Mouse (Mus musculus) gastrocnemius, postnatal 10 days (tissue): ENCODE results near the gene Hmox2. TPM values are rescaled to one million over a fixed set of nuclear protein-coding genes. Genes with fewer than 3 reads are reported as not detected.

ENCODE experiments used
- DNase-seq: peaks from one replicate; pipeline ENCODE4 v3.0.0; 2021; ENCODE audit warnings: mixed read lengths
- total RNA-seq, 2 experiments: library from RNA; stranded (reverse); gene quantifications; 2 replicates each; pipeline ENCODE4 v1.2.3; 2021

The Hmox2 gene
- total RNA-seq, 2 experiments from 2014 or later = 45.1 to 51.1 TPM

DNA sequence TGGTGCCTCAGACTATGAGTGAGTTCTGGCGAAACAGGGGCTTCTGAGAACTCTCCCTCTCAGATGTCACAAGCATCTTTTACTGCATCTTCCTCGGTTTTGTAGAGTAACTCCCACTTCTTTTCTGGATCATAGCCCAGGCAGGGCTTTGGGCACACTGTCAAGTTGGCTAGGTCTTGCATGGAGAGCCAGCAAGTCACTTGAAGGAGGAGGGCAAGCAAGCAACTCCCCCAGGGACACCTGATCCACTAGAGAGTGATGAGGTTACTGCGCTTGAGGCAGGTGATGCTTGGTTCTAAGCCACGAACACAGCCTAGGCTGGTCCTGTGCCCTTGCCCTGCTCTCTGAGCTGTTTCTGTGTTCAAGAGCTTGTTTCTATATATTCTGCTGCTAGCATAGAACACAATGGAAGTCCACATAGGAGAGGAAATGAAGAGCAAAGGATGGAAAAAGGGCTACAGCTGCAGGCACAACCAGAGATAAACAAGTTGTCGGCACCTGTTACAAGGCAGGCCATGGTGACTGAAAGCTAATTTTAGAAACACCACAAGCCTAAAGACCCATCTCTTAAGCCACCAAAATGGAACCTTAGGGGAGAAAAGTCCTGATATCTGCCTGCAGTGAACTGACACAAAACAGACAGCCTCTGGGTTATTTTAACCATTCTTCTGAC lies 55.5 kb downstream of the Hmox2 start:
- peak; percentile 62 for DNase-seq

DNA sequence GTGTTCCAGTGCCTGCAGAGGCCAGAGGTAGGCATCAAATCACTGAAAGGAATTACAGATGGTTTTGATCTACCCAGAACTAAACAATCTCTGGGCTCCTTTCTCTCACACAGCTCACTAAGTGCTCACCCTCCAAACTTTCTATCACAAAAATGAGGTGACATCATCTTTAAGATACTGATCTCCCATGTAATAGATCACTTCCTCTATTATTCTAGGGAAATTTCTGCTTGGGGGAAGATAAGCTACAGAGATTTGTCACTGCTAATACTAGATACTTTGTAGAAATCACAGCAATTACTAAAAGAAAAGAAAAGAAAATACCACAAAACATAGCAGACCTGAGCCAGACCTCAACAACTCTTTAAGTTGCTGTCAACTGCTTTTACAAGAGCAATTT lies 56.4 kb downstream of the Hmox2 start:
- DNase-seq = no peak

DNA sequence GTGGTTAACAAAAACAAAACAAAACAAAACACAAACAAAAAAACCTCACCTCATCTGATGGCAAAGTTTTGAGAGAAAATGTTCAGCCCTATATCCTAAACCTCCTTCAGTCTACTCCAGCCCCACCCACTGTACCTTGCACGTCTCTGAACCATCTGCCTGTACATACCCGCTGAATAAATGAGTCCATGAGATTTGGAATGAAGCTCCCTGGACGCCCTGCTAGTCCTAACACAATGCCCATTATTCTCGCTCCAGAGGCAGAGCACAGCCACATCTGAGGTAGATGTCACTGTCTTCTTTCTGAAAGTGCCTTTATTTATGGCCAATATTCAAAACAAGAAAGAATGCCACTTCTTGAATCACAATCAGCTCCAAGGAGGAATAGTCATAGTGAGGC lies 59.5 kb downstream of the Hmox2 start:
- DNase-seq = no peak

DNA sequence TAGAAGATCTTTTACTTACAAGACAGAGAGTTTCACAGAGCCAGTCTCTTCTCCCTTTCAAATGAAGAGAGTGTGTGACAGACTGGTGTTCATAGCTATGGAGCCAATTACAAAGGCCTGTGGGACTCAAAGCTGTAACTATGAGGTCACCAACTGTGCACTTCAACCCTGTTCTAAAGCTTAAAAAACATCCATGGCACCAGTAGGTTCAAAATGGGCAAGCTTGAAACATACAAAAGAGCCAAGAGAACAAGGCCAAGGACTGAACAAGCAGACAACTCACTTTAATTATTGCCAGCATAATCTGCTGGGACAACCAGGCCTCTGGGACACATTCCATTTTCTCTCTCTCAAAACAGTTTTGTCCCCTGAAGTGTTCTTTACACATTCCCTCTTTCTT lies 62.0 kb downstream of the Hmox2 start:
- DNase-seq = no peak

DNA sequence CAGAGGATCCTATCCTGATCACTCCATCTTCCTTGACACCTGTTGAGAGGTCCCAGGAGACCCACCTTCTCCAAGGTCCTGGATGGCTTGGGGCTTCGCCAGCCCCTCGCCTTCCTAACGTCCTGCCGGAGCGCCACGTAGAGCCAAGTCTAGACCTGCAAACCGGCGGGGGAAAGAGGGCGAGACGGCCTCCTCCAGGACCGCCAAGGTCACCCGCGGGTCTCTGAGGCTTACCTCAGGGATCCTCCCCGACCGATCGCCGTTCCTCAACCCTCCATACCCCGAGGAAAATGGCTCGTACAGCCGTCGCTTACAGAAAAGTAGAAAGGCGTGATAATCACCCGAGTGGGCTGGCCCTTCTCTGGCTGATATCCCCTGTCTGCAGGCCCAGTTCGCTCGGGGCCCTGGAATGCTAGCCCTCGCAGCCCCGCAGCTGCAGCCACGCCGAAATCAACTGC lies 63.2 kb downstream of the Hmox2 start:
- DNase-seq = no peak

DNA sequence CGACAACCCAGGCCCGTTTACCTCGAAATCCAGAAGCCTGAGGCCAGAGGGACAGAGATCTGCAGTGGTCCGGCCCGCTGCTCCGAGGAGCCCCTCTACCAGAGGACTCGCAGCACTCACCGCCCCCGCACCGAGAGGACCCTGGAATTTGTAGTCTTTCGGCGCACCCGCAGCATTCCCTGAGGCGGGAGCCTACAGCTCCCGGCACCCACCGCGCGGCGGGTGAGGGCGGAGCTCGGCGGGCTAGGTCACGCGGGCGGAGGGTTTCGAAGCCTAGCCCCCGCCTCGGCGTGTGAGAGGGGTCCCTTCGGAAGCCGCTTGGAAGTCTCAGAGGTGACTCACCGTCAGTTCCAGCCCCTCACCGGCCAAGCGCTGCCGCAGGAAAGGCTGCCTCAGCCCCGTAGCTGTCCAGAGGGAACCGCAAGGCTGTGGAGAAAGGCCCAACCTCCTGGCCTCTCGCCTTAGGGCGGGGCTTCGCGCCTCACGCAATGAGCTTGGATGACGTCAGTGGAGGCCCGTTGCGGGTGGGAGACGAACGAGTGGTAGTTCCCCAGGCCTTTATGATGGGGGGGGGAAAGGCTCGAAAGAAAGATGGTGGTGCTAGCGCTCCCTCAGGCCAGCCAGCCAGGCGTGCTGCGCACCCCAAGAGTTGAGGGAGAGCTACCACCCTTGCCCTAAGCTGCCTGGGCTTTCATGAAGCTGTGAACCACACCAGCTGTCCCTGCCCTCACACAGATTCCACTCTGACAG lies 63.8 kb downstream of the Hmox2 start, which contains the start of gene Cdip1:
Gene Cdip1, minus strand, starts transcription at position 483 of the 750 bp plus-strand sequence.
- DNase-seq = peak; percentile 91

DNA sequence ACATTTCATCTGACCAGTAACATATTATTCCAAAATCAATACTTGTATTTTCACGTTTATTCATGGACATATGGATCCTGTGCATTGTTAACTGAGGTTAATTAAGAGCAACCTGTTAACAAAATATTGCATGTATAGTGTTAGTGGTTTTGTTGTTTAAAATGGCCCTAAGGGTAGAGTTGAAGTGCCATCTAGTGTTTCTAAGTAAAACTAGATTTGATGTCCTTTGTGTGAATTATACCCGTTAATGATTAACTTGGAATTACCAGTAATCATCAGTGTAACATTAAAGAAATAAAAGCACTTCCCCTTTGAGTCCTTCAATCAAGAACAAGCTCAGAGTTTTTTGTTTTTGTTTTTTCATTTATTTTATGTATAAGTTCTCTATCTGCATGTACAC lies 65.2 kb downstream of the Hmox2 start:
- no peak for DNase-seq

DNA sequence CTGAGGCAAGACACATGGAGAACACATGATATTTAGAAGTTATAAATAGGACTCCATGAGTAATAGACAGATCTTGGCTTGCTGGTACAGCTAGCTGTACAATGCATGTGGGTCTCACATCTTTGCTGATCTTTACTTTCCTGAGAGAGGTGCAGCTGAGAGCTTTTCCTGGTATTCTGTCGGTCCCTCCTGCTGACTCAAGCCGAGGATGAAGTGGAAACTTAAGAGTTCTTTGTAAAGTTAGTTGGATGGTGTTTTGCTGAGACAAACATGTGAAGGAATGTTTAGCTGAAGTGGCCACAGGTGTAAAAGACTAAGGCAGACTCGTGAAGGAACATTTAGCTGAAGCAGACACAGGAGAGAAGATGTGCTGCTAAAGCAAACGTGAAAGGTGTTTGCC lies 70.5 kb downstream of the Hmox2 start:
- DNase-seq = no peak

Other genes starting within 250 kb of the Hmox2 start
- 1,000 to 10,000 TPM; 1,275 to 1,445 TPM for gene Srl, start 184.5 kb upstream of the Hmox2 start, total RNA-seq
- 1 to 10 TPM; 6.6 to 6.9 TPM for gene Tfap4, start 166.5 kb upstream of the Hmox2 start, total RNA-seq
- gene Glis2, start 131.6 kb upstream of the Hmox2 start, total RNA-seq = 10 to 100 TPM; 22.2 to 32.3 TPM
- gene Pam16, start 101.4 kb upstream of the Hmox2 start, total RNA-seq = 10 to 100 TPM; 79.3 to 82.7 TPM
- gene Vasn, start 86.4 kb upstream of the Hmox2 start, total RNA-seq = 10 to 100 TPM in 1 of 2 experiments, 1 to 10 TPM in 1; 9.7 to 13.0 TPM
- 10 to 100 TPM; 71.4 to 87.2 TPM for gene Dnaja3, start 86.4 kb upstream of the Hmox2 start, total RNA-seq
- 10 to 100 TPM; 16.3 to 23.3 TPM for gene Coro7, start 46.6 kb upstream of the Hmox2 start, total RNA-seq
- 1 to 10 TPM; 6.8 to 7.1 TPM for gene Nmral1, start 7.0 kb upstream of the Hmox2 start, total RNA-seq
- 10 to 100 TPM; 82.1 to 91.9 TPM for gene Cdip1, start 63.9 kb downstream of the Hmox2 start, total RNA-seq
- not detected for gene 4930562C15Rik, start 109.1 kb downstream of the Hmox2 start, total RNA-seq
- gene Ubald1, start 154.0 kb downstream of the Hmox2 start, total RNA-seq = 10 to 100 TPM; 28.1 to 33.4 TPM
- 10 to 100 TPM; 62.2 to 68.4 TPM for gene Mgrn1, start 159.9 kb downstream of the Hmox2 start, total RNA-seq
- gene Nudt16l1, start 212.4 kb downstream of the Hmox2 start, total RNA-seq = 10 to 100 TPM; 32.6 to 35.2 TPM
- gene Anks3, start 237.8 kb downstream of the Hmox2 start, total RNA-seq = 10 to 100 TPM; 14.9 to 21.5 TPM